ENCODE assay signal across 27 mouse cellular contexts in genomic region chr1:181476557-181476956, GRCm38 (mm10). TPM values are rescaled to one million over a fixed set of nuclear protein-coding genes. Genes with fewer than 3 reads are reported as not detected.
A peak's percentile ranks its signal among the peaks of the same experiment; 100 is the strongest.
DNase-seq lines count a peak whose midpoint lies in the region.
"Had no signal": no experiment of that assay in that cellular context is flagged by ENCODE, and none has a peak within 500 bp of the region (broad histone marks: within the 10 kb centered on the region; RNA-seq: fewer than 3 reads in every experiment).

No protein-coding gene starts in this region.

- H3K27ac ChIP-seq in heart, embryonic 10.5 days = no peak overlapping the region
- H3K27ac ChIP-seq: embryonic facial prominence, embryonic 13.5 days; embryonic facial prominence, embryonic 15.5 days; forebrain, embryonic 10.5 days; forebrain, embryonic 12.5 days had no signal

- no peaks in the 10 kb centered on the region for H3K4me1 ChIP-seq in heart, embryonic 10.5 days
- H3K4me1 ChIP-seq: embryonic facial prominence, embryonic 13.5 days; embryonic facial prominence, embryonic 15.5 days; forebrain, embryonic 10.5 days; forebrain, embryonic 12.5 days had no signal

- H3K27me3 ChIP-seq in heart, embryonic 10.5 days (ENCODE audit: insufficient read depth, poor library complexity, severe bottlenecking) = no peaks in the 10 kb centered on the region
- H3K27me3 ChIP-seq: embryonic facial prominence, embryonic 13.5 days; embryonic facial prominence, embryonic 15.5 days; forebrain, embryonic 12.5 days had no signal

- no peak overlapping the region for H3K4me3 ChIP-seq in heart, embryonic 10.5 days
- H3K4me3 ChIP-seq: embryonic facial prominence, embryonic 13.5 days; embryonic facial prominence, embryonic 15.5 days; erythroblast, embryonic 14.5 days; forebrain, embryonic 10.5 days; forebrain, embryonic 12.5 days had no signal

- 68% methylated on average over 6 of the region's 6 CpGs for WGBS in heart, embryonic 10.5 days

- peaks cover under 1% of the 10 kb centered on the region; the same call in 1 of the 2 replicates for H3K9me3 ChIP-seq in heart, embryonic 10.5 days

- DNase-seq in heart, adult 11 months = peak; percentile 35
- no peak for DNase-seq in heart, embryonic 10.5 days (ENCODE audit: low spot score)
- DNase-seq in adipocyte (ENCODE audit: low spot score) = peak; percentile 13
- DNase-seq in brain, adult 2 months (ENCODE audit: low read depth, low spot score) = peak; percentile 52
- no peak for DNase-seq in gastrocnemius, adult 18-20 months (ENCODE audit: low spot score)
- DNase-seq: adrenal gland, adult 8-10 months; adrenal gland, postnatal 14 days; adrenal gland, postnatal 36 days; cerebellum, adult 11 months; cerebellum, adult 18-20 months; cerebellum, adult 8-10 months; cerebellum, adult 9-11 months; cerebellum, postnatal 14 days; cerebellum, postnatal 36 days; embryo, embryonic 11 days had no signal

- H3K36me3 ChIP-seq in heart, embryonic 10.5 days = peaks cover 3% of the 10 kb centered on the region; the same call in 1 of the 2 replicates
- H3K36me3 ChIP-seq: embryonic facial prominence, embryonic 13.5 days; embryonic facial prominence, embryonic 15.5 days; forebrain, embryonic 10.5 days; forebrain, embryonic 12.5 days had no signal

RNA-seq across cellular contexts. Expression of gene Ccdc121, which starts 34.7 kb away (rescaled TPM):
- 0.15 TPM in 1 of 2 replicates, not detected in the other for polyA plus RNA-seq in heart, embryonic 10.5 days (2016; fragmentation: Nextera tagmentation; extraction: Ambion mirVana)
- not detected for total RNA-seq in gastrocnemius, adult 18-20 months (2021)
- total RNA-seq: adrenal gland, adult 18-20 months; adrenal gland, postnatal 14 days; adrenal gland, postnatal 36 days; common myeloid progenitor, adult 5-6 weeks; ES-E14; MEL had no signal
- polyA plus RNA-seq: C2C12; embryonic facial prominence, embryonic 11.5 days; embryonic facial prominence, embryonic 13.5 days; erythroblast, embryonic 14.5 days; forebrain, embryonic 10.5 days; forebrain, embryonic 12.5 days; forebrain, embryonic 16.5 days had no signal

Comparison
In these comparisons a context has a peak if more than half of its experiments do, and no peak if none do; other contexts are left out.
1. DNase-seq: peak in heart, adult 11 months (single experiment), adipocyte (single experiment) and brain, adult 2 months (single experiment); none in heart, embryonic 10.5 days (single experiment) and gastrocnemius, adult 18-20 months (single experiment).